Mouse (Mus musculus): ENCODE data around the gene Prr19. TPM values are rescaled to one million over a fixed set of nuclear protein-coding genes. Genes with fewer than 3 reads are reported as not detected.

Gene Prr19
- total RNA-seq, 1 experiment: 4.3 TPM

DNA sequence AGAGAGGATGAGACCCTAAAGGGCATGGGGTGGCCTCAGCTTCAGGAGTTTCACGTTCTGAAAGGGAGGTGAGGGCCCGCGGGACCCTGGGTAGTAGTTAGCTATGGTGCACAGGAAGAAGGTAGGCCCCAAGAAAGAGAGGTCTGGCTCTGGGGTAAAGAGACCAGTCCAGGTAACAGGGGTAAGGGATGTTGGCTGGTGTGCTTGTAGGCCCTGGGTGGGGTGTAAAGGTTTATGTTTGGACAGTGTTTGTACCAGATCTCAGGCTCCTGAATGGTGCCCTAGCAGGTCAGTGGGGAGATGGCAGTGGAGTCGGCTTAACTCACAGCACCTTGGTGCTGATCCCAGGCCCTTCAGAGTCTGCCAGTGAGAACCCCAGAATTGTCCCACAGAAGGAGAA, 32.2 kb upstream of the Prr19 start:
- Histone ChIP-seq H3K4me3 (ENCODE audit: insufficient read depth in 1 of 2, low read depth in 1 of 2, low read length in 2 of 2, poor library complexity in 1 of 2, severe bottlenecking in 1 of 2) (peak overlapping the region; percentile 77 to 82), H3K36me3 (ENCODE audit: control insufficient read depth, insufficient read depth, low read length, poor library complexity, severe bottlenecking) (no peaks in the 10 kb centered on the region), H3K9me3 (ENCODE audit: control insufficient read depth, insufficient read depth, low read depth, low read length) (no peaks in the 10 kb centered on the region), H3K4me1 (ENCODE audit: control insufficient read depth in 2 of 2, insufficient read depth in 2 of 2, low read length in 2 of 2, poor library complexity in 1 of 2) (peaks cover 14 to 53% of the 10 kb centered on the region in 2 experiments), H3K27ac (ENCODE audit: insufficient read depth, low read depth, low read length, poor library complexity, severe bottlenecking) (peak overlapping the region; percentile 64; the same call in 1 of the 2 replicates), H3K9ac (ENCODE audit: insufficient read depth, low read depth, low read length, poor library complexity, severe bottlenecking) (peak overlapping the region; percentile 80)
- in situ Hi-C loops (cut with MboI; ENCODE audit: low sequenced_read_pairs in 2 of 2, unreplicated experiment in 2 of 2): no loop called here
- no peak for DNase-seq (ENCODE audit: low read depth, low spot score)
- no peak for TF ChIP-seq CHD2 (IDR thresholded peaks at IDR 0.05; ENCODE audit: low read depth, low read length)
- no peak for TF ChIP-seq HCFC1 (IDR thresholded peaks at IDR 0.05; ENCODE audit: borderline replicate concordance, insufficient read depth, low read length)
- no peak for TF ChIP-seq ZC3H11A (IDR thresholded peaks at IDR 0.05; ENCODE audit: borderline replicate concordance, low read depth, low read length)
- TF ChIP-seq MAFK (IDR thresholded peaks at IDR 0.05; ENCODE audit: insufficient read depth, low read depth, low read length): no peak
- no peak for TF ChIP-seq ZNF384 (IDR thresholded peaks at IDR 0.05; ENCODE audit: low read depth, low read length)

DNA sequence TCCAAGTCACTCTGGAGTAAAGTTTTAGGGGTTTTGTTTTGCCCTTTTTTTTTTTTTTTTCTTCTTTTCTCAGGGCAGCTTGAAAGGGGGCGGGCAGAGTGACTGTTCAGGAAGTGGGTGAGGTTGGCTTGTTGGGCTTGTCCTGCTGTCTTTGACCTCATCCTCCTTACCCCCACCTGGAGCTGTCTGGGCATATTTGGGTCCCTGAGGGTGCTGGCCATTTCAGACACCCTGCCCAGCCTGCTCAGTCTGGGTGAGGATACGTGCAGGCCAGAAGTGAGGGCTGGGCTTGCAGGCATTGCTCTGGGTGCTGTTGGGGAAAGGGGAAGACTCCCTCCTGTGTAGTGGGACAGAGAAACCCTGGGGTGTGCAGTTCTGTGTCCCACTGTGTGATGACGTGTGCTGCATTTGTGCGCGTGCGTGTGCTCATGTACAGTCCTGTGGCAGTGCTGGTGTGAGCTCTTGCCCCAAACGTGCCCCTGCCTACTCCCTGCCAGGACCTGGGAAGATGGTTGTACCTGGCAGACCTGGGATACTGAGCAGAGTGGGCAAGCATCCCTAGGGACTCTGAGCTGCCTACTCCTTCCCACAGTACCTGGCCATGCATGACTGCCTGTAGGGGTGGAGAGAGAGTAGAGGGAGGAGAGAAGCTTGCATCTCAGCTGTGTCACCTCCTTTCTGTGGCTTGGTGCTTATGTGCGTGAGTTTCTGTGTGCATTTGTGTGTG, 31.5 kb upstream of the Prr19 start:
- peaks cover 12 to 53% of the 10 kb centered on the region in 2 experiments for H3K4me1 ChIP-seq (ENCODE audit: control insufficient read depth in 2 of 2, insufficient read depth in 2 of 2, low read length in 2 of 2, poor library complexity in 1 of 2)
- no peak overlapping the region for H3K9ac ChIP-seq (ENCODE audit: insufficient read depth, low read depth, low read length, poor library complexity, severe bottlenecking)
- in situ Hi-C loops (cut with MboI; ENCODE audit: low sequenced_read_pairs in 2 of 2, unreplicated experiment in 2 of 2): no loop called here
- peak overlapping the region in 1 of 2 experiments; percentile 77; a peak in 1 of 4 replicates for H3K4me3 ChIP-seq (ENCODE audit: insufficient read depth in 1 of 2, low read depth in 1 of 2, low read length in 2 of 2, poor library complexity in 1 of 2, severe bottlenecking in 1 of 2)
- no peak for DNase-seq (ENCODE audit: low read depth, low spot score)
- no peak overlapping the region for H3K27ac ChIP-seq (ENCODE audit: insufficient read depth, low read depth, low read length, poor library complexity, severe bottlenecking)
- TF ChIP-seq CHD2 (IDR thresholded peaks at IDR 0.05; ENCODE audit: low read depth, low read length) (no peak), ZNF384 (IDR thresholded peaks at IDR 0.05; ENCODE audit: low read depth, low read length) (peak; percentile 36; the same call in 1 of the 2 replicates)
- no peaks in the 10 kb centered on the region for H3K9me3 ChIP-seq (ENCODE audit: control insufficient read depth, insufficient read depth, low read depth, low read length)
- H3K36me3 ChIP-seq (ENCODE audit: control insufficient read depth, insufficient read depth, low read length, poor library complexity, severe bottlenecking): no peaks in the 10 kb centered on the region

DNA sequence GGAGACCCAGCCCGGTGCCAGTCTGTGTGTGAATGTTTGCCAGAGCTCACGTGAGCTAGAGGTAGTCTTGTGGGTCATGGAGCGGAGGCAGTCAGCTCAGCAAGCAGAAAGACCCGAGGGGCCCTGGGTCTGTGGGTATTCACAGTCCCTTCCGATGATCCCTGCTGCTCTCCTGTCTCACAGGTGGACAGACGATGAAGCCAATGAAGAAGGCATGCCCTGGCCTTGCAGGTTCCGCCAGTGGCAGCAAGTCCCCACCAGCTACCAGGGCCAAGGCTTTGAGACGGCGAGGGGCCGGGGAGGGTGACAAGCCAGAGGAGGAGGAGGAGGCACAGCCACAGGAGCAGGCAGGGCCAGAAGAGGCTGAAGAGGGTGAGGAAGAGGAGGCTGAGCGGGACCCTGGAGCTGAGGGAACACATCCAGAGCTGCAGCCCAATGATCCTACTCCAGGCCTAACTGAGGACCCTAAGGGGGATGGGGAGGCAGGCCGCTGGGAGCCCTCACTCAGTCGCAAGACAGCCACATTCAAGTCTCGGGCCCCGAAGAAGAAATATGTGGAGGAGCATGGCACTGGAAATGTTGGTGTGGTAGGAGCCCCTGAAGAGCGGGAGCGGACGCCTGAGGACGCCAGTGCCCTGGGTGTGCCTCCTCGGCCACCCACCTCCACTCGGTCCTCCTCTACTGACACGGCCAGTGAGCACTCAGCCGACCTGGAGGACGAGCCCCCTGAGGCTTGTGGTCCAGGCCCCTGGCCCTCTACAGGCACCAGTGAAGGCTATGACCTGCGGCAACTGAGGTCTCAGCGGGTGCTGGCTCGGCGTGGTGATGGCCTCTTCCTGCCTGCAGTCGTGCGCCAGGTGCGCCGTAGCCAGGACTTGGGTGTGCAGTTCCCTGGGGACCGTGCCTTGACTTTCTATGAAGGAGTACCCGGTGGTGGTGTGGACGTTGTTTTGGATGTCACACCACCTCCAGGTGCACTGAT, 30.3 kb upstream of the Prr19 start:
- peaks cover 13 to 57% of the 10 kb centered on the region in 2 experiments; a peak in 3 of 4 replicates for H3K4me1 ChIP-seq (ENCODE audit: control insufficient read depth in 2 of 2, insufficient read depth in 2 of 2, low read length in 2 of 2, poor library complexity in 1 of 2)
- peak overlapping the region; percentile 1 for H3K9ac ChIP-seq (ENCODE audit: insufficient read depth, low read depth, low read length, poor library complexity, severe bottlenecking)
- no peak overlapping the region for H3K27ac ChIP-seq (ENCODE audit: insufficient read depth, low read depth, low read length, poor library complexity, severe bottlenecking)

DNA sequence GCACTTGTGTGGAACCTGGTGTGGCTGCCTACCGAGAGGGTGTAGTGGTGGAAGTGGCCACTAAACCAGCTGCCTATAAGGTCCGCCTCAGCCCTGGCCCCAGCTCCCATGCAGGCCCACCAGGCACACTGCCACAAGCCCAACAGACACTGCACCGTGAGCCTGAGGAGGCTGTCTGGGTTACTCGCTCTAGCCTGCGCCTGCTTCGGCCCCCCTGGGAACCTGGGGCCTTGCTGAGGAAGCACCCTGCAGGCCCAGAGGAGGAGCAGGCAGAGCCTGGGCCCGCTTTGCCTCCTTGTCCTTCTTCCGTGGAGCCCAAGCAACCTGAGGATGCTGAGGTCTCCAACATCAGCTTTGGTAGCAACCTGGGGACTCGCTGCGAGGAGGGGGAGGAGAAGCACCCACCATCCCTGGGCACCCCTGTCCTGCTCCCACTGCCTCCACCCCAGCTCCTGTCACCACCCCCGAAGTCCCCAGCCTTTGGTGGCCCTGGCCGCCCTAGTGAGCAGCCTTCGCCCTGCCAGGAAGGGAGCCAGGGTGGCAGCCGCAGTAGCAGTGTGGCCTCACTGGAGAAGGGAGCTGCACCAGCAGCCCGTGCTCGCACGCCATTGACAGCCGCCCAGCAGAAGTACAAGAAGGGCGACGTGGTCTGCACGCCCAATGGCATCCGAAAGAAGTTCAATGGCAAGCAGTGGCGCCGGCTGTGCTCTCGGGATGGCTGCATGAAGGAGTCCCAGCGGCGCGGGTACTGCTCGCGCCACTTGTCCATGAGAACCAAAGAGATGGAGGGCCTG, 29.4 kb upstream of the Prr19 start:
- H3K4me3 ChIP-seq (ENCODE audit: insufficient read depth in 1 of 2, low read depth in 1 of 2, low read length in 2 of 2, poor library complexity in 1 of 2, severe bottlenecking in 1 of 2): peak overlapping the region; percentile 39 to 42; a peak in 2 of 4 replicates
- DNase-seq (ENCODE audit: low read depth, low spot score): no peak

More for the DNA sequence above, 30.3 kb upstream of the Prr19 start:
- Histone ChIP-seq H3K4me3 (ENCODE audit: insufficient read depth in 1 of 2, low read depth in 1 of 2, low read length in 2 of 2, poor library complexity in 1 of 2, severe bottlenecking in 1 of 2) (peak overlapping the region in 1 of 2 experiments; percentile 21; a peak in 2 of 4 replicates), H3K9me3 (ENCODE audit: control insufficient read depth, insufficient read depth, low read depth, low read length) (no peaks in the 10 kb centered on the region), H3K36me3 (ENCODE audit: control insufficient read depth, insufficient read depth, low read length, poor library complexity, severe bottlenecking) (no peaks in the 10 kb centered on the region)
- in situ Hi-C loops (cut with MboI; ENCODE audit: low sequenced_read_pairs in 2 of 2, unreplicated experiment in 2 of 2): no loop called here
- no peak for DNase-seq (ENCODE audit: low read depth, low spot score)
- TF ChIP-seq ZNF384 (IDR thresholded peaks at IDR 0.05; ENCODE audit: low read depth, low read length): no peak

More for the DNA sequence above, 29.4 kb upstream of the Prr19 start:
- no peak for TF ChIP-seq MAFK (IDR thresholded peaks at IDR 0.05; ENCODE audit: insufficient read depth, low read depth, low read length)
- no peak for TF ChIP-seq ZC3H11A (IDR thresholded peaks at IDR 0.05; ENCODE audit: borderline replicate concordance, low read depth, low read length)
- no peak for TF ChIP-seq HCFC1 (IDR thresholded peaks at IDR 0.05; ENCODE audit: borderline replicate concordance, insufficient read depth, low read length)
- no peak for TF ChIP-seq ZNF384 (IDR thresholded peaks at IDR 0.05; ENCODE audit: low read depth, low read length)
- no peak for TF ChIP-seq CHD2 (IDR thresholded peaks at IDR 0.05; ENCODE audit: low read depth, low read length)
- no peak overlapping the region for H3K9ac ChIP-seq (ENCODE audit: insufficient read depth, low read depth, low read length, poor library complexity, severe bottlenecking)
- H3K36me3 ChIP-seq (ENCODE audit: control insufficient read depth, insufficient read depth, low read length, poor library complexity, severe bottlenecking): no peaks in the 10 kb centered on the region
- peaks cover 9 to 56% of the 10 kb centered on the region in 2 experiments; a peak in 3 of 4 replicates for H3K4me1 ChIP-seq (ENCODE audit: control insufficient read depth in 2 of 2, insufficient read depth in 2 of 2, low read length in 2 of 2, poor library complexity in 1 of 2)
- H3K27ac ChIP-seq (ENCODE audit: insufficient read depth, low read depth, low read length, poor library complexity, severe bottlenecking): no peak overlapping the region
- in situ Hi-C loops (cut with MboI; ENCODE audit: low sequenced_read_pairs in 2 of 2, unreplicated experiment in 2 of 2): no loop called here
- H3K9me3 ChIP-seq (ENCODE audit: control insufficient read depth, insufficient read depth, low read depth, low read length): no peaks in the 10 kb centered on the region
